Mouse (Mus musculus): ENCODE measurements at regions not wholly inside any gene's neighbourhood (a gene's known extent, or its start where the extent isn't known, plus 50 kb on each side); places are given as distances from the start of the nearest gene placed in this dataset.

GRCm38 (mm10) chr10:38147421-38147820 lies 674.2 kb downstream of the Rfpl4b start:
- TF ChIP-seq GATA1 (IDR thresholded peaks at IDR 0.05; ENCODE audit: borderline replicate concordance, low read length) (no peak), FLI1 (IDR thresholded peaks at IDR 0.05; ENCODE audit: low read length) (no peak)
- no peaks in the 10 kb centered on the region for H3K9me3 ChIP-seq
- no peak overlapping the region for H3K4me3 ChIP-seq (replicated peaks)

GRCm38 (mm10) chr10:38139196-38139595 lies 682.4 kb downstream of the Rfpl4b start:
- TF ChIP-seq FLI1 (IDR thresholded peaks at IDR 0.05; ENCODE audit: low read length) = no peak
- no peak for TF ChIP-seq GATA1 (IDR thresholded peaks at IDR 0.05; ENCODE audit: borderline replicate concordance, low read length)
- no peaks in the 10 kb centered on the region for H3K27me3 ChIP-seq (replicated peaks)
- H3K36me3 ChIP-seq (replicated peaks; ENCODE audit: low read length) = no peaks in the 10 kb centered on the region
- no peaks in the 10 kb centered on the region for H3K9me3 ChIP-seq
- no peak overlapping the region for H3K4me3 ChIP-seq (replicated peaks)
- no peaks in the 10 kb centered on the region for H3K4me1 ChIP-seq

More at GRCm38 (mm10) chr10:38147421-38147820, 674.2 kb downstream of the Rfpl4b start:
- Histone ChIP-seq H3K4me1 (no peaks in the 10 kb centered on the region), H3K36me3 (replicated peaks; ENCODE audit: low read length) (no peaks in the 10 kb centered on the region), H3K27me3 (replicated peaks) (no peaks in the 10 kb centered on the region)

- TF ChIP-seq GATA1 (IDR thresholded peaks at IDR 0.05; ENCODE audit: borderline replicate concordance, low read length) (no peak), FLI1 (IDR thresholded peaks at IDR 0.05; ENCODE audit: low read length) (no peak)
- no peaks in the 10 kb centered on the region for H3K4me1 ChIP-seq
- H3K27me3 ChIP-seq (replicated peaks) = no peaks in the 10 kb centered on the region
- H3K4me3 ChIP-seq (replicated peaks) = no peak overlapping the region
- no peaks in the 10 kb centered on the region for H3K36me3 ChIP-seq (replicated peaks; ENCODE audit: low read length)
- no peaks in the 10 kb centered on the region for H3K9me3 ChIP-seq
Measured at GRCm38 (mm10) chr10:38121911-38122573, 699.5 kb downstream of the Rfpl4b start.

GRCm38 (mm10) chr10:38118601-38119000 lies 703.0 kb downstream of the Rfpl4b start:
- Histone ChIP-seq H3K4me3 (replicated peaks) (no peak overlapping the region), H3K9me3 (no peaks in the 10 kb centered on the region), H3K4me1 (no peaks in the 10 kb centered on the region), H3K36me3 (replicated peaks; ENCODE audit: low read length) (no peaks in the 10 kb centered on the region), H3K27me3 (replicated peaks) (no peaks in the 10 kb centered on the region)
- no peak for TF ChIP-seq FLI1 (IDR thresholded peaks at IDR 0.05; ENCODE audit: low read length)
- TF ChIP-seq GATA1 (IDR thresholded peaks at IDR 0.05; ENCODE audit: borderline replicate concordance, low read length) = no peak

GRCm38 (mm10) chr10:38116516-38116915 lies 705.1 kb downstream of the Rfpl4b start:
- no peaks in the 10 kb centered on the region for H3K36me3 ChIP-seq (replicated peaks; ENCODE audit: low read length)
- H3K4me3 ChIP-seq (replicated peaks) = no peak overlapping the region
- no peaks in the 10 kb centered on the region for H3K27me3 ChIP-seq (replicated peaks)
- H3K9me3 ChIP-seq = no peaks in the 10 kb centered on the region
- TF ChIP-seq FLI1 (IDR thresholded peaks at IDR 0.05; ENCODE audit: low read length) (no peak), GATA1 (IDR thresholded peaks at IDR 0.05; ENCODE audit: borderline replicate concordance, low read length) (no peak)
- no peaks in the 10 kb centered on the region for H3K4me1 ChIP-seq

GRCm38 (mm10) chr10:38114194-38114593 lies 707.4 kb downstream of the Rfpl4b start:
- TF ChIP-seq FLI1 (IDR thresholded peaks at IDR 0.05; ENCODE audit: low read length) (no peak), GATA1 (IDR thresholded peaks at IDR 0.05; ENCODE audit: borderline replicate concordance, low read length) (no peak)
- Histone ChIP-seq H3K4me1 (no peaks in the 10 kb centered on the region), H3K36me3 (replicated peaks; ENCODE audit: low read length) (no peaks in the 10 kb centered on the region), H3K9me3 (no peaks in the 10 kb centered on the region), H3K4me3 (replicated peaks) (no peak overlapping the region), H3K27me3 (replicated peaks) (no peaks in the 10 kb centered on the region)

GRCm38 (mm10) chr10:38108591-38108990 lies 713.0 kb downstream of the Rfpl4b start:
- TF ChIP-seq GATA1 (IDR thresholded peaks at IDR 0.05; ENCODE audit: borderline replicate concordance, low read length) (no peak), FLI1 (IDR thresholded peaks at IDR 0.05; ENCODE audit: low read length) (no peak)
- Histone ChIP-seq H3K4me3 (replicated peaks) (no peak overlapping the region), H3K36me3 (replicated peaks; ENCODE audit: low read length) (no peaks in the 10 kb centered on the region)

GRCm38 (mm10) chr10:38103570-38103969 lies 718.0 kb downstream of the Rfpl4b start:
- no peak overlapping the region for H3K4me3 ChIP-seq (replicated peaks)
- TF ChIP-seq FLI1 (IDR thresholded peaks at IDR 0.05; ENCODE audit: low read length) (no peak), GATA1 (IDR thresholded peaks at IDR 0.05; ENCODE audit: borderline replicate concordance, low read length) (no peak)
- H3K4me1 ChIP-seq = no peaks in the 10 kb centered on the region
- H3K27me3 ChIP-seq (replicated peaks) = no peaks in the 10 kb centered on the region
- H3K9me3 ChIP-seq = no peaks in the 10 kb centered on the region; the same call in 1 of the 2 replicates
- H3K36me3 ChIP-seq (replicated peaks; ENCODE audit: low read length) = no peaks in the 10 kb centered on the region

More at GRCm38 (mm10) chr10:38108591-38108990, 713.0 kb downstream of the Rfpl4b start:
- Histone ChIP-seq H3K4me1 (no peaks in the 10 kb centered on the region), H3K27me3 (replicated peaks) (no peaks in the 10 kb centered on the region), H3K9me3 (no peaks in the 10 kb centered on the region; the same call in 1 of the 2 replicates)

- no peaks in the 10 kb centered on the region for H3K4me1 ChIP-seq
- TF ChIP-seq FLI1 (IDR thresholded peaks at IDR 0.05; ENCODE audit: low read length) (no peak), GATA1 (IDR thresholded peaks at IDR 0.05; ENCODE audit: borderline replicate concordance, low read length) (no peak)
- H3K9me3 ChIP-seq = no peaks in the 10 kb centered on the region
- H3K36me3 ChIP-seq (replicated peaks; ENCODE audit: low read length) = no peaks in the 10 kb centered on the region
- H3K4me3 ChIP-seq (replicated peaks) = no peak overlapping the region
- no peaks in the 10 kb centered on the region for H3K27me3 ChIP-seq (replicated peaks)
Measured at GRCm38 (mm10) chr10:38078521-38078920, 743.1 kb downstream of the Rfpl4b start.

- Histone ChIP-seq H3K4me3 (replicated peaks) (no peak overlapping the region), H3K27me3 (replicated peaks) (no peaks in the 10 kb centered on the region), H3K9me3 (no peaks in the 10 kb centered on the region), H3K4me1 (no peaks in the 10 kb centered on the region), H3K36me3 (replicated peaks; ENCODE audit: low read length) (no peaks in the 10 kb centered on the region)
- TF ChIP-seq FLI1 (IDR thresholded peaks at IDR 0.05; ENCODE audit: low read length) (no peak), GATA1 (IDR thresholded peaks at IDR 0.05; ENCODE audit: borderline replicate concordance, low read length) (no peak)
Measured at GRCm38 (mm10) chr10:38072394-38072793, 749.2 kb downstream of the Rfpl4b start.
